Mouse (Mus musculus) kidney, adult 2 months (tissue): ENCODE measurements at regions not wholly inside any gene's neighbourhood (a gene's known extent, or its start where the extent isn't known, plus 50 kb on each side); places are given as distances from the start of the nearest gene placed in this dataset.

Experiments
- CTCF ChIP-seq: fragments of 200-500 bp; conservative IDR thresholded peaks from 2 replicates; pipeline ENCODE4 v1.5.1; 2011; ENCODE audit warnings: low read depth, mild to moderate bottlenecking, control low read depth, low read length, moderate library complexity, mixed read lengths; ENCODE audit not compliant: insufficient read depth, insufficient read length
- POLR2A ChIP-seq: fragments of 200-500 bp; IDR thresholded peaks from one replicate; pipeline ENCODE4 v1.6.1; 2011; ENCODE audit warnings: low read depth, low read length, control low read depth

DNA sequence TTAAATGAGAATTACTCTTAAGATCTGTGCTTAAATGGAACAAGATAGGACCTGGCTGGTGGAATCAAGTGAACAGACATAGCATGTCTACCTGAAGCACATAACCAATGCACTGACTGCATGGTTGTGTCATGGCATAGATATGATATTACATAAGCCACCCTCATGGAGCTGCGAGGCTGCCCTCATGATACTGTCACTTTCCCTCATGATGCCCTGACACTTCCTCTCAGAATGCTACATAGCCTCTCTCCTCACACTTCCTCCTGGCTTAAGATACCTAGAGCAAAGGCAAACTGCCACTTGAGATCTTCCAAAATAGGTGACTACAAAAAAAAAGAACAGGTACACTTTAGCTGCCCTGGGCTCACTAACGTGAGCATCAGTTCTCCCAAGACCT is 278.9 kb upstream of the Kif2a start:
- TF ChIP-seq POLR2A (no peak), CTCF (no peak)
